Mouse (Mus musculus): ENCODE results near the gene Ankrd13c. TPM values are rescaled to one million over a fixed set of nuclear protein-coding genes. Genes with fewer than 3 reads are reported as not detected.

Gene Ankrd13c
- polyA plus RNA-seq, 1 experiment from 2014 or later, result 13.2 TPM

DNA sequence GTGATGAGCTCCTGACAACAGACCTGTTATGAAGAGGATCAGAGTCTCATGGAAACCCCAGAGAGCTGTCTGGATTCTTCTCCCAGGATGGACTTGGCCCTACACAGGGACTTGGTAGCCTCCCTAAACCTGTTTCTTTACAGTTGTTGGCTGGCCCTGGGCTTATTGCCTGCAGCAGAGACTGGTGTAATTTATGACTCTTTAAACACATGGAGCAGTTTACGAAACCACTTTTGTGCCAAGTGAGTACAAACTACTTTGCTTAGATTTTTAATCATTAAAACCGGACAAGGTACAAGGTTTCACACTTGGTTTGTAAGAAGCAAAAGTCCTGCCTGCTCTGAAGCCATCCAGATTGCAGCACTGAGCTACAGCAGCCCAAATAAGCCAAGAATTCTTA lies 34.9 kb upstream of the Ankrd13c start:
- WGBS, result 71% methylated on average over 2 of the region's 2 CpGs
- H3K27me3 ChIP-seq (ENCODE audit: control insufficient read depth, insufficient read depth, low read length), result no peaks in the 10 kb centered on the region
- DNase-seq (ENCODE audit: low spot score) (no peak), ATAC-seq (ENCODE audit: low FRiP score, low TSS enrichment) (no peak)
- H3K4me1 ChIP-seq (replicated peaks; ENCODE audit: control insufficient read depth, insufficient read depth), result no peaks in the 10 kb centered on the region
- TF ChIP-seq CTCF (IDR thresholded peaks at IDR 0.05; ENCODE audit: low read depth), result no peak
- no peak for TF ChIP-seq EP300 (optimal IDR thresholded peaks at IDR 0.05)
- no peaks in the 10 kb centered on the region for H3K9me3 ChIP-seq (ENCODE audit: control insufficient read depth, low read length)
- H3K4me3 ChIP-seq (ENCODE audit: low read depth, low read length), result no peak overlapping the region
- H3K4me2 ChIP-seq (replicated peaks; ENCODE audit: low read depth), result no peak overlapping the region
- H3K9ac ChIP-seq (ENCODE audit: low read length), result no peak overlapping the region
- no peak overlapping the region for H3K27ac ChIP-seq (replicated peaks)
- H3K36me3 ChIP-seq (ENCODE audit: control insufficient read depth, insufficient read depth, low read length), result 0 out of 2 replicates have a peak, but pooled peaks cover 2% of the 10 kb centered on the region

GRCm38 (mm10) chr3:157916336-157916735 lies 30.7 kb upstream of the Ankrd13c start:
- Histone ChIP-seq H3K4me3 (ENCODE audit: low read depth, low read length) (no peak overlapping the region), H3K4me2 (replicated peaks; ENCODE audit: low read depth) (no peak overlapping the region), H3K9ac (ENCODE audit: low read length) (no peak overlapping the region), H3K36me3 (ENCODE audit: control insufficient read depth, insufficient read depth, low read length) (no peaks in the 10 kb centered on the region), H3K27me3 (ENCODE audit: control insufficient read depth, insufficient read depth, low read length) (no peaks in the 10 kb centered on the region), H3K9me3 (ENCODE audit: control insufficient read depth, low read length) (no peaks in the 10 kb centered on the region), H3K4me1 (replicated peaks; ENCODE audit: control insufficient read depth, insufficient read depth) (no peaks in the 10 kb centered on the region), H3K27ac (replicated peaks) (no peak overlapping the region)
- ATAC-seq (ENCODE audit: low FRiP score, low TSS enrichment) (no peak), DNase-seq (ENCODE audit: low spot score) (no peak)
- TF ChIP-seq CTCF (IDR thresholded peaks at IDR 0.05; ENCODE audit: low read depth) (no peak), EP300 (optimal IDR thresholded peaks at IDR 0.05) (no peak)
- WGBS, result 98% methylated on average over 4 of the region's 4 CpGs

GRCm38 (mm10) chr3:157921376-157921775 lies 25.7 kb upstream of the Ankrd13c start:
- TF ChIP-seq EP300 (optimal IDR thresholded peaks at IDR 0.05) (no peak), CTCF (IDR thresholded peaks at IDR 0.05; ENCODE audit: low read depth) (no peak)
- no peak for ATAC-seq (ENCODE audit: low FRiP score, low TSS enrichment)
- H3K36me3 ChIP-seq (ENCODE audit: control insufficient read depth, insufficient read depth, low read length), result no peaks in the 10 kb centered on the region
- H3K4me1 ChIP-seq (replicated peaks; ENCODE audit: control insufficient read depth, insufficient read depth), result no peaks in the 10 kb centered on the region; the same call in 1 of the 2 replicates
- no peak overlapping the region for H3K4me3 ChIP-seq (ENCODE audit: low read depth, low read length)
- no peak for DNase-seq (ENCODE audit: low spot score)
- no peak overlapping the region for H3K4me2 ChIP-seq (replicated peaks; ENCODE audit: low read depth)
- H3K9ac ChIP-seq (ENCODE audit: low read length), result no peak overlapping the region
- H3K27me3 ChIP-seq (ENCODE audit: control insufficient read depth, insufficient read depth, low read length), result no peaks in the 10 kb centered on the region
- no peak overlapping the region for H3K27ac ChIP-seq (replicated peaks)
- 85% methylated on average over 2 of the region's 2 CpGs for WGBS
- H3K9me3 ChIP-seq (ENCODE audit: control insufficient read depth, low read length), result no peaks in the 10 kb centered on the region

- DNase-seq (ENCODE audit: low spot score), result no peak
- Histone ChIP-seq H3K9ac (ENCODE audit: low read length) (no peak overlapping the region), H3K27ac (replicated peaks) (no peak overlapping the region), H3K4me3 (ENCODE audit: low read depth, low read length) (no peak overlapping the region), H3K4me1 (replicated peaks; ENCODE audit: control insufficient read depth, insufficient read depth) (no peaks in the 10 kb centered on the region; the same call in 1 of the 2 replicates), H3K27me3 (ENCODE audit: control insufficient read depth, insufficient read depth, low read length) (no peaks in the 10 kb centered on the region), H3K36me3 (ENCODE audit: control insufficient read depth, insufficient read depth, low read length) (no peaks in the 10 kb centered on the region), H3K4me2 (replicated peaks; ENCODE audit: low read depth) (no peak overlapping the region; the same call in 1 of the 2 replicates), H3K9me3 (ENCODE audit: control insufficient read depth, low read length) (no peaks in the 10 kb centered on the region)
- no peak for ATAC-seq (ENCODE audit: low FRiP score, low TSS enrichment)
- TF ChIP-seq EP300 (optimal IDR thresholded peaks at IDR 0.05) (no peak), CTCF (IDR thresholded peaks at IDR 0.05; ENCODE audit: low read depth) (no peak)
- 79% methylated on average over 3 of the region's 3 CpGs for WGBS
Measured at GRCm38 (mm10) chr3:157923268-157923835, 23.7 kb upstream of the Ankrd13c start.

DNA sequence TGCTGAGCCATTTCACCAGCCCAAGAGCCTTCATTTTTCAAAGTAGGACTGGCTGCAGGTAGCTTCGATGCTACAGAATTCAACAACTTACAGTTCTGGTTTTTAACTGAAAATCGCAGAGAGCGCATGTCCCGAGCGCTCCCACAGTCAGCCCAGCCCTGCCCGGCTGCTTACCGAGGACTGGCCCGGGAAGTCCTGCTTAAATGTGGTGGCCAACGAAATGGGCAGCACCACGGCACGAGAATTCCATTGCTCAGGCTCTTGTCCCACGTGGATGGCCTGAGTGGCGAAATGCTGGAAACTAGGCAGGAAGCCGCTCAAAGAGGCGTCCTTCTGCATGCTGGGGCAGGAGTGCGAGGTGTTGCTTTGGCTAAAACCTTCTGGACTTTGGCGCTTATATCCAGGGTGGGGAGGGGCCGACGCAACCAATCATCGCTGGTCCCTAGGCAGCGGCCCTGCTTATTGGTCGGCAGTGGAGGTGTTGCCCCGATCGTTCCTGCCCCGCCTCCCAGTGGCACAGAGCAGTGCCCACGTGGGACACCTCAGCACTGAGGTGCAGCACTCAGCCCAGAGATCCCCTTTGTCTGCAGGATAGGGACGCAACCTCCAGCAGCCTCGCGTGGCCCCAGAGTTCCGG lies 22.2 kb upstream of the Ankrd13c start, which contains the start of gene Cth:
TSS of gene Cth (minus strand) at position 386 of the 637 bp plus-strand sequence.
- DNase-seq (ENCODE audit: low spot score), result peak; percentile 94
- Histone ChIP-seq H3K9me3 (ENCODE audit: control insufficient read depth, low read length) (no peaks in the 10 kb centered on the region), H3K36me3 (ENCODE audit: control insufficient read depth, insufficient read depth, low read length) (no peaks in the 10 kb centered on the region), H3K9ac (ENCODE audit: low read length) (peak within 1 kb of the TSS; percentile 59), H3K4me3 (ENCODE audit: low read depth, low read length) (peak within 1 kb of the TSS; percentile 56), H3K27ac (replicated peaks) (peak within 1 kb of the TSS; percentile 49), H3K4me2 (replicated peaks; ENCODE audit: low read depth) (peak within 1 kb of the TSS; percentile 92), H3K4me1 (replicated peaks; ENCODE audit: control insufficient read depth, insufficient read depth) (no peaks in the 10 kb centered on the region; the same call in 1 of the 2 replicates), H3K27me3 (ENCODE audit: control insufficient read depth, insufficient read depth, low read length) (no peaks in the 10 kb centered on the region)
- peak; percentile 14; the same call in 1 of the 2 replicates for TF ChIP-seq CTCF (IDR thresholded peaks at IDR 0.05; ENCODE audit: low read depth)
- TF ChIP-seq EP300 (optimal IDR thresholded peaks at IDR 0.05), result no peak
- WGBS, result 1% methylated on average over 28 of the region's 30 CpGs
- ATAC-seq (ENCODE audit: low FRiP score, low TSS enrichment), result peak; percentile 100

Measured in stomach, postnatal 0 days (tissue).